Mouse (Mus musculus) kidney, embryonic 15.5 days (tissue): Measurements from ENCODE around the gene Nav2. TPM values are rescaled to one million over a fixed set of nuclear protein-coding genes. Genes with fewer than 3 reads are reported as not detected.

Experiments used
- ATAC-seq: fragments of 200-750 bp; cut with Nextera tagmentation; replicated peaks from 2 replicates; pipeline ENCODE4 v1.8.0; 2017; ENCODE audit warnings: moderate TSS enrichment; ENCODE audit not compliant: low FRiP score
- H3K27ac ChIP-seq: fragments of 300-500 bp; sonication (generic); 2 replicates; pipeline ENCODE4 v1.5.1; 2015; ENCODE audit warnings: mild to moderate bottlenecking, inconsistent platforms
- H3K27me3 ChIP-seq: fragments of 300-500 bp; sonication (generic); 2 replicates; pipeline ENCODE4 v1.6.1; 2015; ENCODE audit warnings: inconsistent platforms
- H3K36me3 ChIP-seq: fragments of 300-500 bp; sonication (generic); 2 replicates; pipeline ENCODE4 v1.6.1; 2015; ENCODE audit warnings: inconsistent platforms
- H3K4me1 ChIP-seq: fragments of 300-500 bp; sonication (generic); 2 replicates; pipeline ENCODE4 v1.6.1; 2015; ENCODE audit warnings: inconsistent platforms
- H3K4me2 ChIP-seq: fragments of 300-500 bp; sonication (generic); 2 replicates; pipeline ENCODE4 v1.6.1; 2015; ENCODE audit warnings: moderate library complexity, mild to moderate bottlenecking, inconsistent platforms
- H3K4me3 ChIP-seq: fragments of 300-500 bp; sonication (generic); replicated peaks from 2 replicates; pipeline ENCODE4 v1.5.1; 2015; ENCODE audit warnings: mild to moderate bottlenecking, inconsistent platforms
- H3K9ac ChIP-seq: fragments of 300-500 bp; sonication (generic); 2 replicates; pipeline ENCODE4 v1.6.1; 2015; ENCODE audit warnings: mild to moderate bottlenecking, inconsistent platforms
- H3K9me3 ChIP-seq: fragments of 300-500 bp; sonication (generic); replicated peaks from 2 replicates; pipeline ENCODE4 v1.6.1; 2016; ENCODE audit warnings: inconsistent platforms
- WGBS: fragments of 180-500 bp; shearing (Covaris S2); methylation state at CpG from one replicate; pipeline ENCODE4 v1.1.7; 2015; ENCODE audit warnings: mixed read lengths; 5-methylcytosine and 5-hydroxymethylcytosine counted together
- polyA plus RNA-seq: library from polyadenylated mRNA; unstranded; fragments of >200 nt; fragmentation: Nextera tagmentation; extraction: Ambion mirVana; gene quantifications from 2 replicates; pipeline ENCODE4 v1.2.1, GENCODE M21; 2015

Nav2 gene
- polyA plus RNA-seq, 1 experiment from 2014 or later, result 28.8 TPM

- peak overlapping the region; percentile 36 for H3K4me3 ChIP-seq
- H3K9me3 ChIP-seq, result no peaks in the 10 kb centered on the region
- H3K36me3 ChIP-seq, result no peaks in the 10 kb centered on the region
- H3K27me3 ChIP-seq, result peaks cover 70% of the 10 kb centered on the region
- 3% methylated on average over 32 of the region's 32 CpGs for WGBS
- H3K27ac ChIP-seq, result no peak overlapping the region
- ATAC-seq, result peak; percentile 97
- no peak overlapping the region for H3K9ac ChIP-seq
- peak overlapping the region; percentile 57 for H3K4me2 ChIP-seq
- H3K4me1 ChIP-seq, result peaks cover 19% of the 10 kb centered on the region
These were observed 50.2 kb downstream of the Nav2 start for GRCm38 (mm10) chr7:48958528-48959315.

GRCm38 (mm10) chr7:48959316-48959661, 50.8 kb downstream of the Nav2 start:
- no peak overlapping the region for H3K9ac ChIP-seq
- peak; percentile 6; the same call in 1 of the 2 replicates for ATAC-seq
- H3K27ac ChIP-seq, result no peak overlapping the region
- WGBS, result 15% methylated on average over 13 of the region's 13 CpGs
- no peaks in the 10 kb centered on the region for H3K9me3 ChIP-seq
- H3K36me3 ChIP-seq, result no peaks in the 10 kb centered on the region
- H3K4me3 ChIP-seq, result peak overlapping the region; percentile 36
- peaks cover 70% of the 10 kb centered on the region for H3K27me3 ChIP-seq
- peak overlapping the region; percentile 57 for H3K4me2 ChIP-seq
- H3K4me1 ChIP-seq, result peaks cover 19% of the 10 kb centered on the region

- Histone ChIP-seq H3K36me3 (no peaks in the 10 kb centered on the region), H3K4me2 (no peak overlapping the region), H3K4me3 (no peak overlapping the region), H3K9me3 (no peaks in the 10 kb centered on the region), H3K27me3 (peaks cover 74% of the 10 kb centered on the region), H3K4me1 (peaks cover 19% of the 10 kb centered on the region), H3K27ac (no peak overlapping the region), H3K9ac (no peak overlapping the region)
- 17% methylated on average over 10 of the region's 10 CpGs for WGBS
- no peak for ATAC-seq
These were observed 51.6 kb downstream of the Nav2 start for GRCm38 (mm10) chr7:48960152-48960551.

GRCm38 (mm10) chr7:48961501-48961900, 53.0 kb downstream of the Nav2 start:
- H3K4me1 ChIP-seq, result peaks cover 19% of the 10 kb centered on the region
- no peak overlapping the region for H3K9ac ChIP-seq
- H3K4me3 ChIP-seq, result no peak overlapping the region
- no peaks in the 10 kb centered on the region for H3K9me3 ChIP-seq
- H3K27ac ChIP-seq, result no peak overlapping the region
- 45% methylated on average over 8 of the region's 8 CpGs for WGBS
- H3K27me3 ChIP-seq, result peaks cover 73% of the 10 kb centered on the region
- no peaks in the 10 kb centered on the region for H3K36me3 ChIP-seq
- H3K4me2 ChIP-seq, result no peak overlapping the region
- ATAC-seq, result no peak

GRCm38 (mm10) chr7:48961935-48962334, 53.4 kb downstream of the Nav2 start:
- Histone ChIP-seq H3K4me1 (peaks cover 19% of the 10 kb centered on the region), H3K4me2 (no peak overlapping the region), H3K9me3 (no peaks in the 10 kb centered on the region), H3K27ac (no peak overlapping the region), H3K4me3 (no peak overlapping the region), H3K9ac (no peak overlapping the region), H3K36me3 (no peaks in the 10 kb centered on the region), H3K27me3 (peaks cover 73% of the 10 kb centered on the region)
- WGBS, result 74% methylated on average over 4 of the region's 4 CpGs
- no peak for ATAC-seq

DNA sequence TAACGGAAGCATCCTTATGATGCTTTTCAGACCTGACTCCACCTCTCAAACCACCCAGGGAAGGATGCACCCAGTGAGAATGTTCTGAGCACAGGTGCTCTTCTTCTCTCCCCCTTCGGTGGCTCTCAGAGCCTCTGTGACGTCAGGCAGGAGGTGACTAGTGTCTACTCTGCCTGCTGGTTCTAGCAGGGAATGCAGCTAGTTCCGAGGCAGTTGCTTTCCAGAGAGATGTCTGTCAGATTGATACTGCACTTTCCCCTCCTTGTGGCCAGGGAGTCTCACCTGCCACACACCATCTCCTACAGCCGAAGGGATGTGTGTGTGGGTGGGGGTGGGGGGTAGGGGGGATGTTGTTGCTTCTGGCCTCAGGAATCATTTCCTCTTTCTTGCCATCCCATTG, 54.6 kb downstream of the Nav2 start:
- Histone ChIP-seq H3K36me3 (no peaks in the 10 kb centered on the region), H3K4me2 (no peak overlapping the region), H3K4me3 (no peak overlapping the region), H3K27ac (no peak overlapping the region), H3K9ac (no peak overlapping the region), H3K27me3 (peaks cover 63% of the 10 kb centered on the region), H3K9me3 (no peaks in the 10 kb centered on the region), H3K4me1 (peaks cover 19% of the 10 kb centered on the region)
- WGBS, result 44% methylated on average over 5 of the region's 5 CpGs
- ATAC-seq, result no peak

DNA sequence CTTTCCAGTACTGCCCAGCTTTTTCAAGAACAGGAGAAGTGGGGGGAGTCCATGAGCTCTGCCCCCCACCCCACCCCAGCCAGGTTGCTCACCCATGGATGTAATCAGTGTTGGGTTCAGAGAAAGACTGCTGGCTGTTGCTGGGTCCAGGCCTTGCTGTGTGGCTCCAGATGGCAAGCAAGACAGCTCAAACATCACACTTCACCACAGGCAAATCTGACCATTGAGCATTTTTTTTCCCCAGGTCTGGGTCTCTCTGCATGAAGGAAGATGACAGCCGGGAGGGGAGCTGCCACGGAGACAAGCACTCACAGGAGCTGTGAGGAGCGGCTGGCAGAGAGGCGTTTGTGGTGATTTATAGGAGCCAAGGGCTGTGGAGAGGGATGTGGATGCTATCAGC, 55.0 kb downstream of the Nav2 start:
- Histone ChIP-seq H3K4me1 (peaks cover 14% of the 10 kb centered on the region), H3K36me3 (no peaks in the 10 kb centered on the region), H3K9me3 (no peaks in the 10 kb centered on the region), H3K27me3 (peaks cover 61% of the 10 kb centered on the region), H3K4me2 (no peak overlapping the region), H3K27ac (no peak overlapping the region), H3K9ac (no peak overlapping the region), H3K4me3 (no peak overlapping the region)
- ATAC-seq, result no peak
- 23% methylated on average over 4 of the region's 4 CpGs for WGBS

GRCm38 (mm10) chr7:48965796-48966512, 57.4 kb downstream of the Nav2 start:
- no peaks in the 10 kb centered on the region for H3K36me3 ChIP-seq
- 51% methylated on average over 12 of the region's 12 CpGs for WGBS
- H3K27ac ChIP-seq, result no peak overlapping the region
- no peaks in the 10 kb centered on the region for H3K9me3 ChIP-seq
- no peak for ATAC-seq
- no peak overlapping the region for H3K4me2 ChIP-seq
- no peak overlapping the region for H3K4me3 ChIP-seq
- H3K27me3 ChIP-seq, result peaks cover 40% of the 10 kb centered on the region
- H3K4me1 ChIP-seq, result no peaks in the 10 kb centered on the region
- no peak overlapping the region for H3K9ac ChIP-seq

DNA sequence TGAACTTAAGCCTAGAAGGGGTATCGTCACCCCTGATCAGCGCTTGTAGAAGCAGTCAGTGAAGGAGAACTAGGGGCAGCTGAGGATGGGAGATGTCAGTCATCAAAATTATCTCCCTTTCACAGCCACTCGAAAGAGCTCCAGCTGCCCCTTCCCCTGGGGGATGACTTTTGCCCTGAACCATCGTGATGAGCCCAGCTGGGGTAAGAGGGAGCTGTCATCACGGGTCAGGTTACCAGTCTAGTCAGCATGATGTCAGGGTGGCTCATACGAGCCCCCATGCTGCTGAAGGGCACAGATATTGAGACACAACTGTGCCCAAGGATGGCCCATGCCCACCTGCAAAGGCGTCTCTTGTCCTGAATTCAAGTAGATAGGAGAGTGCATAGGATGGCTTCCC, 72.5 kb downstream of the Nav2 start:
- no peak overlapping the region for H3K27ac ChIP-seq
- H3K9me3 ChIP-seq, result no peaks in the 10 kb centered on the region
- no peak overlapping the region for H3K9ac ChIP-seq
- no peak overlapping the region for H3K4me3 ChIP-seq
- H3K4me2 ChIP-seq, result no peak overlapping the region
- H3K4me1 ChIP-seq, result no peaks in the 10 kb centered on the region
- no peaks in the 10 kb centered on the region for H3K27me3 ChIP-seq
- ATAC-seq, result no peak
- no peaks in the 10 kb centered on the region for H3K36me3 ChIP-seq
- 47% methylated on average over 7 of the region's 7 CpGs for WGBS

GRCm38 (mm10) chr7:48981814-48982213, 73.3 kb downstream of the Nav2 start:
- Histone ChIP-seq H3K36me3 (no peaks in the 10 kb centered on the region), H3K27ac (no peak overlapping the region)
- WGBS, result 72% methylated on average over 3 of the region's 3 CpGs

DNA sequence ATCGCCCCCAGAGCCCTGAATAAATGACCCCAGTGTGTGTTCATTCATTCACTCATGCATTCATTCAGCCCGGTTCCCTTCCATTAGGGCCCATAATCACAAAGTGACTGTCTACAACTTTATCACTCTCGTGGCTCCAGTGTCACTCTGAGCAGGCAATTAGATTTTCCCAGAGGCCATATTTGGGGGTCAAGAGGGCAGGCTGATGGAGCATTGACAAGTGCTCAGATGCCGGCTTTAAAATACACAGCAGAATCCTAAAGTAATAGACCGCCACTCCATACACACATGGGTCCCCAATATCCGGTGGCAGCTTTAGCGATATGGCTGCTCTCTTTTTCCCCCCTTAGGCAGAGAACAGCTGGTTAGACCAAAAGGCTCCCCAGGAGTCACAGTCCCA, 74.1 kb downstream of the Nav2 start:
- no peaks in the 10 kb centered on the region for H3K9me3 ChIP-seq
- H3K9ac ChIP-seq, result no peak overlapping the region
- 75% methylated on average over 7 of the region's 7 CpGs for WGBS
- H3K36me3 ChIP-seq, result no peaks in the 10 kb centered on the region
- ATAC-seq, result no peak
- no peak overlapping the region for H3K27ac ChIP-seq
- no peak overlapping the region for H3K4me2 ChIP-seq
- no peaks in the 10 kb centered on the region for H3K4me1 ChIP-seq
- no peaks in the 10 kb centered on the region for H3K27me3 ChIP-seq
- H3K4me3 ChIP-seq, result no peak overlapping the region

More at GRCm38 (mm10) chr7:48981814-48982213, 73.3 kb downstream of the Nav2 start:
- H3K4me3 ChIP-seq, result no peak overlapping the region
- no peaks in the 10 kb centered on the region for H3K27me3 ChIP-seq
- H3K9me3 ChIP-seq, result no peaks in the 10 kb centered on the region
- no peak for ATAC-seq
- H3K4me2 ChIP-seq, result no peak overlapping the region
- no peak overlapping the region for H3K9ac ChIP-seq
- H3K4me1 ChIP-seq, result no peaks in the 10 kb centered on the region

- Histone ChIP-seq H3K9ac (no peak overlapping the region), H3K4me1 (no peaks in the 10 kb centered on the region), H3K4me3 (no peak overlapping the region), H3K9me3 (no peaks in the 10 kb centered on the region), H3K27me3 (peaks cover 9% of the 10 kb centered on the region; the same call in 1 of the 2 replicates), H3K36me3 (no peaks in the 10 kb centered on the region), H3K4me2 (no peak overlapping the region), H3K27ac (no peak overlapping the region)
- peak; percentile 74; the same call in 1 of the 2 replicates for ATAC-seq
- WGBS, result 39% methylated on average over 8 of the region's 8 CpGs
These were observed 83.5 kb downstream of the Nav2 start for GRCm38 (mm10) chr7:48991911-48992552.
